Mouse (Mus musculus) bone marrow, adult 2 months (tissue): ENCODE results near the gene C1qtnf6. TPM values are rescaled to one million over a fixed set of nuclear protein-coding genes. Genes with fewer than 3 reads are reported as not detected.

Source experiments
- H3K27ac ChIP-seq: fragments of 200-500 bp; 2 replicates; pipeline ENCODE4 v1.5.1; 2012; ENCODE audit warnings: low read depth, mild to moderate bottlenecking, control low read depth, inconsistent platforms, low read length; ENCODE audit not compliant: control insufficient read depth, poor library complexity, insufficient read depth
- H3K4me1 ChIP-seq: fragments of 200-500 bp; 2 replicates; pipeline ENCODE4 v1.6.1; 2011; ENCODE audit warnings: low read length; ENCODE audit not compliant: control insufficient read depth, insufficient read depth
- H3K4me3 ChIP-seq: fragments of 200-500 bp; replicated peaks from 2 replicates; pipeline ENCODE3; 2011; ENCODE audit warnings: mild to moderate bottlenecking, low read depth, low read length, control low read depth; ENCODE audit not compliant: control insufficient read depth
- CTCF ChIP-seq: fragments of 200-500 bp; IDR thresholded peaks from 2 replicates; pipeline ENCODE4 v1.5.1; 2011; ENCODE audit warnings: low read length, control low read depth; ENCODE audit not compliant: control insufficient read depth, insufficient read depth
- POLR2A ChIP-seq: fragments of 200-500 bp; IDR thresholded peaks from 2 replicates; pipeline ENCODE4 v1.6.1; 2011; ENCODE audit warnings: low read depth, mild to moderate bottlenecking, control low read depth, low read length, borderline replicate concordance; ENCODE audit not compliant: control insufficient read depth
- WGBS: fragments of 180-500 bp; shearing (Covaris S2); methylation state at CpG from one replicate; pipeline ENCODE4 v1.1.7; 2018; 5-methylcytosine and 5-hydroxymethylcytosine counted together
- polyA plus RNA-seq: library from polyadenylated mRNA; stranded (reverse); fragments of >200 nt; gene quantifications from 2 replicates; pipeline ENCODE4 v1.2.4, GENCODE M21; 2011; ENCODE audit warnings: low replicate concordance; ENCODE audit not compliant: missing spikeins, insufficient read depth, insufficient read length

Gene C1qtnf6
- polyA plus RNA-seq, 1 experiment = 2.7 TPM

GRCm38 (mm10) chr15:78529428-78529990 lies 1.7 kb downstream of the C1qtnf6 start:
- no peak for TF ChIP-seq CTCF
- peaks cover 1% of the 10 kb centered on the region; the same call in 1 of the 2 replicates for H3K4me1 ChIP-seq
- H3K4me3 ChIP-seq = no peak overlapping the region
- WGBS = 42% methylated on average over 15 of the region's 15 CpGs
- no peak overlapping the region for H3K27ac ChIP-seq

DNA sequence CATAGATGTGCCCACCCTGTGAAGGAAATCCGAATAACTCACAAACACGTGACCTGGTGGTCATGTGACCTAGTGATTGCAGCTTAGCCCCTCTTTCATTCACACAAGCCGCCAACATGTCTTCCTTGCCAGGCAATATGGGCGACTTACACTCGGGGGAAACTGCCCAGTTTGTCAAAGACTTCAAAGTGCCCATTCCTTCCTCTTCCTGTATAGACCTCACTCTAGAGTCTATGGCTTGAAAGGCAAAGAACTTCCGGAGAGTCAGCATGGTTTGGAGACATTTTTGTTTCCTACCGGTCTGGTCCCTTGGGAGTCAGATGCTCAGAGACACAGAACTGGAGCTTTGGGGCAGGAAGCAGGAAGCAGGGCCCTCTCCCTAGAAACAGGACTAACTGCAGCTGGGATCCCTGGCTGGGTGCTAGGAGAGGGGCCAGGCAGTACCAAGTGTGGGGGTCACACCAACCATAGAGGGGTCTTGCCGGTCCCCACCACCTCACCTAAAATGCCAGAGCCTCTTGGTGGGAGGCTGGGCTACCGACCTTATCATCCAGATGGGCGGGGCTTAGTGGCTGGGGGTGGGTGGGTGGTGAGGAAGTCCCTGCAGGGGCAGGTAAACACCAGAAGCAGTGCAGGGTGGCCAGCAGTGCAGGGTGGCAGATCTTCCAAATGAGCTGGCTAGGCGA lies 2.3 kb downstream of the C1qtnf6 start:
- TF ChIP-seq CTCF = no peak
- no peak for TF ChIP-seq POLR2A
- 17% methylated on average over 11 of the region's 11 CpGs for WGBS
- Histone ChIP-seq H3K4me1 (peaks cover 1% of the 10 kb centered on the region; the same call in 1 of the 2 replicates), H3K4me3 (no peak overlapping the region), H3K27ac (peak overlapping the region; percentile 21)

DNA sequence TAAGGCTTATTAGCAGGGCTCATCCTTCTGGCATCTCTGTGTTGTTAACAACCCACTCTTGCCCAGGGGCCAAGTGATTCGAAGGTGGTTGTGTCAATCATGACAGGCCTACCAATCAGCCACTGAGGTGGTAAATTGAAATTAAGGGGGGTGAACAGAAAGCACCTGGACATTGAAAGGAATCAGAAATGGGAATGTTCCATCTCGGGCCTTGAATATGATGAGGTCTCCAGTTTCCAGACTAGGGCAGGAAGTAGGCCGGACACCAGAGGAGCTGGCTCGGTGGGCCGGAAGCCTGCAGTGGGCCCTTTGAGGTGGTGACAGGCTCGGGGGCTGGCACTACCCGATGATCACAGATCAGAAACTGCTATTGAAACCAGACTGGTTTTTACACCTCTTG lies 3.2 kb downstream of the C1qtnf6 start:
- H3K4me3 ChIP-seq = no peak overlapping the region
- WGBS = 26% methylated on average over 7 of the region's 7 CpGs
- TF ChIP-seq POLR2A (no peak), CTCF (no peak)
- H3K27ac ChIP-seq = no peak overlapping the region; the same call in 1 of the 2 replicates
- H3K4me1 ChIP-seq = peaks cover 1% of the 10 kb centered on the region; the same call in 1 of the 2 replicates

GRCm38 (mm10) chr15:78524163-78524562 lies 7.1 kb downstream of the C1qtnf6 start:
- 91% methylated on average over 5 of the region's 5 CpGs for WGBS
- H3K4me1 ChIP-seq = peaks cover 2% of the 10 kb centered on the region; the same call in 1 of the 2 replicates
- no peak for TF ChIP-seq CTCF
- TF ChIP-seq POLR2A = no peak

GRCm38 (mm10) chr15:78521892-78522291 lies 9.3 kb downstream of the C1qtnf6 start:
- no peak overlapping the region for H3K4me3 ChIP-seq
- TF ChIP-seq POLR2A = no peak
- no peak for TF ChIP-seq CTCF
- H3K4me1 ChIP-seq = peaks cover 1% of the 10 kb centered on the region; the same call in 1 of the 2 replicates
- no peak overlapping the region for H3K27ac ChIP-seq
- WGBS = 25% methylated on average over 6 of the region's 6 CpGs

More at GRCm38 (mm10) chr15:78524163-78524562, 7.1 kb downstream of the C1qtnf6 start:
- H3K27ac ChIP-seq = no peak overlapping the region
- no peak overlapping the region for H3K4me3 ChIP-seq

- no peak overlapping the region for H3K4me3 ChIP-seq
- peaks cover 1% of the 10 kb centered on the region; the same call in 1 of the 2 replicates for H3K4me1 ChIP-seq
- WGBS = 77% methylated on average over 8 of the region's 8 CpGs
- TF ChIP-seq CTCF (no peak), POLR2A (no peak)
- H3K27ac ChIP-seq = no peak overlapping the region
Observed at GRCm38 (mm10) chr15:78521331-78521730, 9.9 kb downstream of the C1qtnf6 start.

GRCm38 (mm10) chr15:78520112-78520715 lies 11.0 kb downstream of the C1qtnf6 start:
- Histone ChIP-seq H3K4me1 (peaks cover 1% of the 10 kb centered on the region; the same call in 1 of the 2 replicates), H3K27ac (no peak overlapping the region), H3K4me3 (no peak overlapping the region)
- no peak for TF ChIP-seq CTCF
- TF ChIP-seq POLR2A = no peak
- WGBS = 38% methylated on average over 13 of the region's 13 CpGs

DNA sequence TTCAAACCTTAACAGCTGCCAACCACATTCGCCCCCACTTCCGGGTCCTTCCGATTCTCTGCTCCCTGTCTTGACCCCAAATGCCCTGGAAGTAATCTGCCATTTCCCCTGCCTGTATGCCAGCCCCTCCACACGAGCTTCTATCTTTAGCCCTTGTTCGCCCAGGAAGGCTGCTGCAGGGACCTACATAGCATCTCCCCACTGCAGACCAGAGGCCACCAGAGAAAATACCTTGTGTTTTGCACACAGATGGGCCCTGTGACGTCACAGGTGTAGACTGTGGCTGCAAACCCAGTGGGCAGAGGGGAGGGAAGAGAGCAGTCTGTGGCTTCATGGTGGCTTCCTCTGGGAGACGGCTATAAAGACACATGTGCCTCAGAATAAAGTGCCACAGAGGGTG lies 13.0 kb downstream of the C1qtnf6 start:
- Histone ChIP-seq H3K4me3 (no peak overlapping the region), H3K4me1 (peaks cover 1% of the 10 kb centered on the region; the same call in 1 of the 2 replicates), H3K27ac (no peak overlapping the region)
- TF ChIP-seq CTCF (no peak), POLR2A (no peak)
- WGBS = 36% methylated on average over 7 of the region's 7 CpGs
